Comparison of ENCODE assay signal across 8 mouse cellular contexts in genomic region chr3:87948378-87949265, GRCm38 (mm10). TPM values are rescaled to one million over a fixed set of nuclear protein-coding genes. Genes with fewer than 3 reads are reported as not detected.
DNase-seq lines count a peak whose midpoint lies in the region; ATAC-seq and TF ChIP-seq lines count a peak whose summit lies in the region.

Gene Crabp2 (plus strand): TSS chr3:87948666.

- no peak for ATAC-seq in lung, embryonic 15.5 days (ENCODE audit: borderline replicate concordance, extremely low read depth, low FRiP score, low TSS enrichment)

- H3ac ChIP-seq in myocyte (ENCODE audit: control insufficient read depth, insufficient read length), result no peak within 1 kb of the TSS

- H3K27me3 ChIP-seq in lung, embryonic 15.5 days, result peaks cover 31% of the 10 kb centered on the region; the same call in 1 of the 2 replicates
- no peaks in the 10 kb centered on the region for H3K27me3 ChIP-seq in myocyte (ENCODE audit: control insufficient read depth, insufficient read depth, insufficient read length)

- H3K4me3 ChIP-seq in lung, embryonic 15.5 days, result peak within 1 kb of the TSS; percentile 29
- H3K4me3 ChIP-seq in myocyte, result peak within 1 kb of the TSS; percentile 25

- no peaks in the 10 kb centered on the region for H3K79me2 ChIP-seq in myocyte (ENCODE audit: control insufficient read depth, insufficient read depth)

- H3K4me1 ChIP-seq in lung, embryonic 15.5 days, result peaks cover 72% of the 10 kb centered on the region

- H3K9me3 ChIP-seq in lung, embryonic 15.5 days, result no peaks in the 10 kb centered on the region

- DNase-seq in lung, postnatal 14 days, result no peak
- peak; percentile 61 for DNase-seq in embryo, embryonic 11.5 days (ENCODE audit: low read depth, low spot score)
- DNase-seq in induced T-regulatory cell, adult 2 months (ENCODE audit: low read depth), result peak; percentile 53
- DNase-seq in right cerebral cortex, postnatal 10 days (ENCODE audit: low spot score in 2 of 2), result no peak
- no peak for DNase-seq in layer of hippocampus, adult 9-10 months (ENCODE audit: low spot score)
- no peak for DNase-seq in urinary bladder, postnatal 36 days (ENCODE audit: low spot score in 2 of 2)

- TF ChIP-seq POLR2A in myocyte (IDR thresholded peaks at IDR 0.05; ENCODE audit: insufficient read length, low read depth), result peak; percentile 46

- H3K27ac ChIP-seq in lung, embryonic 15.5 days, result no peak within 1 kb of the TSS

- no peaks in the 10 kb centered on the region for H3K36me3 ChIP-seq in lung, embryonic 15.5 days
- no peaks in the 10 kb centered on the region for H3K36me3 ChIP-seq in myocyte (ENCODE audit: control insufficient read depth, insufficient read depth)

- peak within 1 kb of the TSS; percentile 31 for H3K9ac ChIP-seq in lung, embryonic 15.5 days

- peak within 1 kb of the TSS; percentile 70 for H3K4me2 ChIP-seq in lung, embryonic 15.5 days
- H3K4me2 ChIP-seq in myocyte (ENCODE audit: low read depth), result peak within 1 kb of the TSS; percentile 76

- WGBS in lung, embryonic 15.5 days, result 5% methylated on average over 35 of the region's 35 CpGs

TF ChIP-seq in myocyte, 11 proteins besides CTCF, POLR2A, EP300 and RAD21:
- no peak for TF ChIP-seq TCF3 (IDR thresholded peaks at IDR 0.05; ENCODE audit: insufficient read length, low read depth)
- no peak for TF ChIP-seq MYOG (IDR thresholded peaks at IDR 0.05; ENCODE audit: control insufficient read depth in 1 of 3, insufficient read depth in 1 of 3, insufficient read length in 2 of 3, low read depth in 2 of 3)
- TF ChIP-seq MAX (IDR thresholded peaks at IDR 0.05; ENCODE audit: low read depth), result no peak
- no peak for TF ChIP-seq USF1 (IDR thresholded peaks at IDR 0.05; ENCODE audit: low read depth)
- TF ChIP-seq CEBPB (IDR thresholded peaks at IDR 0.05; ENCODE audit: insufficient read depth, poor library complexity, severe bottlenecking), result no peak
- no peak for TF ChIP-seq TCF12 (IDR thresholded peaks at IDR 0.05; ENCODE audit: insufficient read depth, poor library complexity, severe bottlenecking)
- no peak for TF ChIP-seq POLR2AphosphoS2 (IDR thresholded peaks at IDR 0.05; ENCODE audit: insufficient read length, low read depth)
- TF ChIP-seq SRF (IDR thresholded peaks at IDR 0.05; ENCODE audit: control insufficient read depth, insufficient read length, low read depth), result no peak
- no peak for TF ChIP-seq E2F4 (IDR thresholded peaks at IDR 0.05; ENCODE audit: insufficient read depth)
- no peak for TF ChIP-seq REST (IDR thresholded peaks at IDR 0.05; ENCODE audit: insufficient read depth, insufficient read length)
- TF ChIP-seq MYOD1 (IDR thresholded peaks at IDR 0.05; ENCODE audit: control insufficient read depth in 1 of 3, insufficient read length in 2 of 3, low read depth in 2 of 3), result no peak
TF ChIP-seq in myocyte: peak in this region for 0.

RNA-seq across cellular contexts. Expression of gene Crabp2, which starts in this region (rescaled TPM):
- polyA plus RNA-seq in lung, embryonic 15.5 days (2015; fragmentation: Nextera tagmentation; extraction: Ambion mirVana), result 8.1 and 10.4 TPM in 2 replicates
- 67.6 TPM for polyA plus RNA-seq in myocyte (2012; fragmentation: generic; extraction: Trizol)

Comparison
In these comparisons a context has a peak if more than half of its experiments do, and no peak if none do; other contexts are left out.
1. DNase-seq: peak in embryo, embryonic 11.5 days (single experiment) and induced T-regulatory cell, adult 2 months (single experiment); none in lung, postnatal 14 days (single experiment), right cerebral cortex, postnatal 10 days (0 of 2), layer of hippocampus, adult 9-10 months (single experiment) and urinary bladder, postnatal 36 days (0 of 2).